Mouse (Mus musculus) large intestine, adult 2 months (tissue): ENCODE measurements around the gene Tas1r2. TPM values are rescaled to one million over a fixed set of nuclear protein-coding genes. Genes with fewer than 3 reads are reported as not detected.

Source experiments
- DNase-seq: peaks from one replicate; pipeline ENCODE4 v3.0.0-alpha.2; 2012; ENCODE audit warnings: low read depth, low spot score
- WGBS: fragments of 180-500 bp; shearing (Covaris S2); methylation state at CpG from one replicate; pipeline ENCODE4 v1.1.7; 2018; 5-methylcytosine and 5-hydroxymethylcytosine counted together
- polyA plus RNA-seq: library from polyadenylated mRNA; depleted of rRNA; stranded (reverse); fragments of >200 nt; gene quantifications from 2 replicates; pipeline ENCODE4 v1.2.3, GENCODE M21; 2012; rRNA removed

Gene Tas1r2
- polyA plus RNA-seq, 1 experiment = not detected

DNA sequence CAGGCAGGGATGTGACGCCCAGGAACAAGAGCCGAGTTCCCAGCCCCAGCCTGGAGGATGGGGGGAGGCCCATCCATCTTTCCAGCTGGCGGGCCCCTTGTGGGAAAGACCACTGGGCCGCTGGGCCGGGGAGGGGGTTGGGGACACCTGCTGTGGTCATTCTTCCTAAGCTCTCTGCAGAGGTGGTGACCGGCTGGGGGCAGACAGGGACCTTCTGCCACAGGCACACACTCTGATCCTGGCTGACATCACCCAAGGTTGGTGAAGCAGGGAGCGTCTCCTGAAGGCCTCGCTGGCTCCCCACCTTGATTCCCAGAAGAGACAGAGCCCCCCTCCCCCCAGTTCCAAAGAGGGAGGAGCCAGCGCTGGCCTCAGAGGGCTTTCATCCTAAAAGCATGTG lies 44.4 kb downstream of the Tas1r2 start:
- DNase-seq = no peak
- WGBS = 6% methylated on average over 9 of the region's 9 CpGs

DNA sequence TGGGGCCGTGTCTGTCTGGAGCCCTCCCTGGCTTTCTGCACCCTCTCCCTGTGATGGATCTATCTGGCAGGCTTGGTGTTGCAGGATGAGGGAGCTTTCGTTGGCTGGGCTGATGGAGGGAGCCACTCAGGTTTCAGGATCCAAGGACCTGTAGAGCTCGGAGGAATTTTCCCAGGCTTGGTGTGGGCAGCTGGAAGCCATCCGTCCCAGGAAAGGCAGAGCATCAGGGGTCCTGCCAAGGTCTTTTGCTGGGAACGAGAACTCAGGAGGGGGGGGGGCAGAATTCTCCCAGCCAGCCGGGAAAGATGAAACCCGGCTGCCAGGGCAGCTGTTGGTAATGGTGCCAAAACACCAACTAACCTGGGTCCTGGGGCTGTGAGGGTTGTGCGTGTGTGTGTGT lies 45.3 kb downstream of the Tas1r2 start:
- DNase-seq = no peak
- 64% methylated on average over 8 of the region's 8 CpGs for WGBS

- WGBS = 48% methylated on average over 4 of the region's 4 CpGs
- no peak for DNase-seq
Observed at GRCm38 (mm10) chr4:139702914-139703313, 49.6 kb downstream of the Tas1r2 start.

- WGBS = 79% methylated on average over 11 of the region's 11 CpGs
- no peak for DNase-seq
Observed at GRCm38 (mm10) chr4:139703468-139703867, 50.1 kb downstream of the Tas1r2 start.

DNA sequence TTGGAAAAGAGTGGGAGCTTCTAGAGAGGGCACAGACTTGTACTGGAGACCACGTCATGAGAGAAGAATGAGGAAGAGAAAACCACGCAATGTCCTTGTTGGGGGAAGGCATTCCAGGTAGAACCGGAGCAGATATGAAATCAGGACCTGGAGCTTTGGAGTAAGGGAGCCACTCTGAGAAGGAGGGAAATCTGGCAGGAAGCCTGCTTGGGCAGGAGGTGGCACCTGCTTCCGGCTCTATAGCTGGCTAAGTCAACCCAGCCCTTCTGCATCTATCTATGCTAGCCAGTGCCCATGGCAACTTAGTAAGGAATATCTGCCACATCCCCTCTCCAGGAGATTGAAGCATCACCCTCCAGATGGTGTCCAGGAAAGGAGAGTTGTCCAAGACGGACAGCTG lies 52.6 kb downstream of the Tas1r2 start:
- DNase-seq = no peak
- WGBS = 69% methylated on average over 5 of the region's 5 CpGs

DNA sequence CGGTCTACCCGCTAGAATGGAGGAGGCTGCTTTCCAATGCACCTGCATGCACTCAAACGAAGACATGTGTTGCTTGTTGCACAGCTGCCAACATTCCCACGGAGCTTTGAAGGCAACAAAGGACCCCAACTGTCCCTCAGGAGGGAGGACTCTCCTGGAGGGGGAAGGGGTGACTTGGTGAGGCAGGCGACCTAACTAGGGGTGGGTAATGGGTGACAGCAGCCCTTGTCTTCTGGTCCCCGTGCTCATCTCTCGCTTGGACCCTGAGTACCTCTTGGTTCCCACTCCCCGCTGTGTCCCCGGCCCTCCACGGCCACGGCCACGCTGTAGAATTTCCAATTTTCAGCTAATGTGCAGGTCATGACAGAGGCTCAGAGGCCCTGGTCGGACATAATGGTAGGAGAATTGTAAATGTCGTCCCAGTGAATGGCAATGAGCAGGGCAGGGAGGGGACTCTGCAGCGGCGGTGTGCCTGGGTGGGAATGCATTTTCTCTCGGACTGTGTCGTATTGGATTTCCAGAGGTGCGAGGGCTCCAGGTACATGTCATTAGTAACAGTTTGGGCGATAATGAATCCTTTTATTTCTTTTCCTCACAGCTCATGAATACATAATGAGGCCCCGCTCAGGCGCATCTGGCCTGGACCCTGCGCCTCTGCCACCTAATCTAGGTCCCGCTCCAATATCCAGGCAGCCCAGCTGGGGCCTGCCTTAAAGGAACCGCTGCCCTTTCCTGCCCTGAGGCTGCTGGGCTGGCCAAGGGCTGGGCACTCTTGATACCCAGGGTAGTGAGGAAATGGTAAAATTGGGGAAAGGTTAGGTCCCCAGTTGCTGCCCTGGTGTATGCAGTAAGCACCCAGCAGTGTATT lies 57.4 kb downstream of the Tas1r2 start:
- no peak for DNase-seq
- WGBS = 52% methylated on average over 25 of the region's 25 CpGs

DNA sequence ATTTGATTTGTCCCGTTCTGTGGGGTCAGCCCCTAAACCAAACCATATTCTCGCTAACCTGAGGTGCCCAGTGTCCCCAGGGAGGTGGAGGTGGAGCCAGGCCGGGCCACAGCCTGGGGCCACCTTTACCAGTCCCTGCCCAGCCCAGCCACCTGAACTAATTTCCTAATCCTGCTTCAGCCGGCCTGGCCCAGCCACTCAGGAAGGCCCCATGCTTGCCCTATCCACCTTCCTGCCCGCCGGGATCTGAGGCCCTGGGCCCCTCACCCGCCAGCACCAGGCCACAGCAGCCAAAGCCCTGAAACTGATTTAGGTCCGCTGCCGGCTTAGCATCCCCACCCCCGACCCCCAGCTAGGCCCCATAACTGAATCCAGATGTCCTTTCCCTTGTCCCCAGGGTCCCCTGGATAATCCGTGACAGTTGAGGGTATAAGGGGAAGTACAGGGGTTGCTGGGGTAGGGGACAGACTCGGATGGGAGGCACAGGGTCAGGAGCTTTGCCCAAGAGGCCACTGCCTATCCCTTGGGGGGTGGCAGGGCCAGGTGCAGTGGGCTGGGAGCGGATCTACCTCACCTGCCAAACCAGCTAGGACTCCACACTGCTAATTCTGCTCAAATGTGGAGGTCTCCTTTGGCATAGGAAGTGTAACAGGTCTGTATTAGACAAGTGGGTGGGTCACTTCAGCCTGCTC lies 62.0 kb downstream of the Tas1r2 start:
- WGBS = 42% methylated on average over 13 of the region's 13 CpGs
- DNase-seq = no peak

DNA sequence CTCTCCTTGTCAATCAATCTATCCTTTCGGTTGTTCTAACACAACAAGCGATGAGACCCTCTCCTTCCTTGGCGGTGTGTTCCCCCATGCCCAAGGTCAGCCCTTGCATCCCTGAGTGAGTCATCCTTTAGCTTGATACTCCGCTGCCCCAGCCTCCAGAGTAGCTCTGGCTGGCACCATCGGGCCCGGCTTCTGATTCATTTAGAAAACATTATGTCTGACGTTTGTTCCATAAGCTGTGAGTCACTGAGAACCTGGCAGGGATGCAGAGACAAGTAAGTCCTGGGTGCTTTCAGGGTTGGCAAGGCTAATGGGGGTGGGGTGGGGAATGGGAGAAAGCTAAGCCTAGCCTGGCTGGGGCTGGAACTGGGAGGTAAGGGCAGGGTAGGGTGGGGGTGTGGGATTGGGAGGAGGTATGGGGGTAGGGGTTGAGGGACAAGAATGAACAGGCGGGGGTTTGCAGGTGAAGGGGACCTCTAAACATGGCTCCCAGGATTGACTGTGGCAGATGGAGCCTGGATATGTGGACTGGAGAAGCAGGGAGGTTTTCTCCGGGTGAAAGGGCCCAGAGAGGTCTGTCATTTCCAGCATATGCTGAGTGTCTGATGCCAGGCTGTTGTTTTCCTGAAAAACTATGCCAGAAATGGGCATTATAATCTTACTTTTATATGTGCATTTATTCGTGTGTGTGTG lies 63.3 kb downstream of the Tas1r2 start:
- DNase-seq = no peak

GRCm38 (mm10) chr4:139718978-139719377 lies 65.6 kb downstream of the Tas1r2 start:
- 77% methylated on average over 5 of the region's 5 CpGs for WGBS
- DNase-seq = no peak

More for the DNA sequence above, 63.3 kb downstream of the Tas1r2 start:
- 74% methylated on average over 10 of the region's 10 CpGs for WGBS

Other genes with a start within 250 kb of the Tas1r2 start
- gene Iffo2, start 123.0 kb upstream of the Tas1r2 start, polyA plus RNA-seq = 2.6 and 3.2 TPM in 2 replicates
- not detected in 2 replicates for gene Gm21969, start 50.4 kb upstream of the Tas1r2 start, polyA plus RNA-seq
- 23.3 and 53.1 TPM in 2 replicates for gene Aldh4a1, start 30.7 kb upstream of the Tas1r2 start, polyA plus RNA-seq
- gene Pax7, start 180.0 kb downstream of the Tas1r2 start, polyA plus RNA-seq = not detected in 2 replicates